Mouse (Mus musculus) cortical plate, adult 2 months (tissue): ENCODE results near the gene Ilvbl. TPM values are rescaled to one million over a fixed set of nuclear protein-coding genes. Genes with fewer than 3 reads are reported as not detected.
A peak's percentile ranks its signal among the peaks of the same experiment; 100 is the strongest.

Experiments used
- H3K27ac ChIP-seq: fragments of 200-500 bp; 2 replicates; pipeline ENCODE4 v1.5.1; 2012; ENCODE audit warnings: low read length, control low read depth, inconsistent platforms; ENCODE audit not compliant: insufficient read depth
- H3K4me1 ChIP-seq: fragments of 200-500 bp; 2 replicates; pipeline ENCODE4 v1.6.1; 2011; ENCODE audit warnings: low read length; ENCODE audit not compliant: control insufficient read depth, insufficient read depth
- H3K4me3 ChIP-seq: fragments of 200-500 bp; 2 replicates; pipeline ENCODE4 v1.5.1; 2011; ENCODE audit warnings: mild to moderate bottlenecking, low read length, control low read depth; ENCODE audit not compliant: insufficient read depth
- CTCF ChIP-seq: fragments of 200-500 bp; IDR thresholded peaks from 2 replicates; pipeline ENCODE4 v1.5.1; 2011; ENCODE audit warnings: mild to moderate bottlenecking, control low read depth, low read length; ENCODE audit not compliant: insufficient read depth; ENCODE audit errors: extremely low read depth
- POLR2A ChIP-seq: fragments of 200-500 bp; IDR thresholded peaks from 2 replicates; pipeline ENCODE4 v1.6.1; 2011; ENCODE audit warnings: mild to moderate bottlenecking, low read length, control low read depth; ENCODE audit not compliant: insufficient read depth; ENCODE audit errors: extremely low read depth
- polyA plus RNA-seq: library from polyadenylated mRNA; depleted of rRNA; stranded (reverse); fragments of >200 nt; gene quantifications from 2 replicates; pipeline ENCODE4 v1.2.3, GENCODE M21; 2012

Ilvbl gene
- polyA plus RNA-seq, 1 experiment, result 41.1 TPM

- H3K27ac ChIP-seq, result no peak overlapping the region
- H3K4me3 ChIP-seq, result no peak overlapping the region
- TF ChIP-seq POLR2A (no peak), CTCF (no peak)
- no peaks in the 10 kb centered on the region for H3K4me1 ChIP-seq
Measured at GRCm38 (mm10) chr10:78589901-78590300, 15.8 kb downstream of the Ilvbl start.

- TF ChIP-seq POLR2A (no peak), CTCF (no peak)
- Histone ChIP-seq H3K27ac (no peak overlapping the region), H3K4me3 (peak overlapping the region; percentile 50; the same call in 1 of the 2 replicates)
Measured at GRCm38 (mm10) chr10:78590744-78591143, 16.6 kb downstream of the Ilvbl start.

GRCm38 (mm10) chr10:78591406-78592328, 17.5 kb downstream of the Ilvbl start, which contains the start of gene Syde1:
Syde1 (minus strand) TSS chr10:78591964.
- H3K4me1 ChIP-seq, result no peaks in the 10 kb centered on the region
- H3K4me3 ChIP-seq, result peak within 1 kb of the TSS; percentile 50
- H3K27ac ChIP-seq, result no peak within 1 kb of the TSS
- TF ChIP-seq POLR2A (no peak), CTCF (no peak)

More at GRCm38 (mm10) chr10:78590744-78591143, 16.6 kb downstream of the Ilvbl start:
- no peaks in the 10 kb centered on the region for H3K4me1 ChIP-seq

- TF ChIP-seq POLR2A (no peak), CTCF (no peak)
Measured at GRCm38 (mm10) chr10:78592856-78593379, 18.8 kb downstream of the Ilvbl start.

GRCm38 (mm10) chr10:78593736-78594135, 19.6 kb downstream of the Ilvbl start:
- Histone ChIP-seq H3K4me3 (no peak overlapping the region), H3K27ac (no peak overlapping the region), H3K4me1 (no peaks in the 10 kb centered on the region)
- TF ChIP-seq POLR2A, result no peak
- no peak for TF ChIP-seq CTCF

More at GRCm38 (mm10) chr10:78592856-78593379, 18.8 kb downstream of the Ilvbl start:
- H3K27ac ChIP-seq, result no peak overlapping the region
- no peak overlapping the region for H3K4me3 ChIP-seq
- no peaks in the 10 kb centered on the region for H3K4me1 ChIP-seq

- Histone ChIP-seq H3K4me1 (no peaks in the 10 kb centered on the region), H3K4me3 (no peak overlapping the region), H3K27ac (no peak overlapping the region)
- no peak for TF ChIP-seq CTCF
- no peak for TF ChIP-seq POLR2A
Measured at GRCm38 (mm10) chr10:78594157-78594556, 20.0 kb downstream of the Ilvbl start.

- Histone ChIP-seq H3K4me1 (no peaks in the 10 kb centered on the region), H3K4me3 (no peak overlapping the region), H3K27ac (no peak overlapping the region)
- TF ChIP-seq CTCF (no peak), POLR2A (no peak)
Measured at GRCm38 (mm10) chr10:78594566-78594965, 20.4 kb downstream of the Ilvbl start.

GRCm38 (mm10) chr10:78599865-78600264, 25.7 kb downstream of the Ilvbl start:
- Histone ChIP-seq H3K27ac (no peak overlapping the region), H3K4me1 (no peaks in the 10 kb centered on the region), H3K4me3 (no peak overlapping the region)
- no peak for TF ChIP-seq CTCF
- no peak for TF ChIP-seq POLR2A

- no peak overlapping the region for H3K27ac ChIP-seq
- no peak overlapping the region for H3K4me3 ChIP-seq
- H3K4me1 ChIP-seq, result no peaks in the 10 kb centered on the region
- TF ChIP-seq CTCF, result peak; percentile 66
- TF ChIP-seq POLR2A, result no peak
Measured at GRCm38 (mm10) chr10:78605080-78605479, 30.9 kb downstream of the Ilvbl start.
